Mouse (Mus musculus) bone marrow, adult 2 months (tissue): ENCODE measurements around the gene Bcl2l15. TPM values are rescaled to one million over a fixed set of nuclear protein-coding genes. Genes with fewer than 3 reads are reported as not detected.
"Not testable (repeated sequence)": the region's sequence is repeated elsewhere in the genome, so short reads cannot be mapped to it uniquely, and the experiment has no call there.

Experiments used
- H3K27ac ChIP-seq: fragments of 200-500 bp; 2 replicates; pipeline ENCODE4 v1.5.1; 2012; ENCODE audit warnings: low read depth, mild to moderate bottlenecking, control low read depth, inconsistent platforms, low read length; ENCODE audit not compliant: control insufficient read depth, poor library complexity, insufficient read depth
- H3K4me1 ChIP-seq: fragments of 200-500 bp; 2 replicates; pipeline ENCODE4 v1.6.1; 2011; ENCODE audit warnings: low read length; ENCODE audit not compliant: control insufficient read depth, insufficient read depth
- H3K4me3 ChIP-seq: fragments of 200-500 bp; replicated peaks from 2 replicates; pipeline ENCODE3; 2011; ENCODE audit warnings: mild to moderate bottlenecking, low read depth, low read length, control low read depth; ENCODE audit not compliant: control insufficient read depth
- CTCF ChIP-seq: fragments of 200-500 bp; IDR thresholded peaks from 2 replicates; pipeline ENCODE4 v1.5.1; 2011; ENCODE audit warnings: low read length, control low read depth; ENCODE audit not compliant: control insufficient read depth, insufficient read depth
- POLR2A ChIP-seq: fragments of 200-500 bp; IDR thresholded peaks from 2 replicates; pipeline ENCODE4 v1.6.1; 2011; ENCODE audit warnings: low read depth, mild to moderate bottlenecking, control low read depth, low read length, borderline replicate concordance; ENCODE audit not compliant: control insufficient read depth
- WGBS: fragments of 180-500 bp; shearing (Covaris S2); methylation state at CpG from one replicate; pipeline ENCODE4 v1.1.7; 2018; 5-methylcytosine and 5-hydroxymethylcytosine counted together
- polyA plus RNA-seq: library from polyadenylated mRNA; stranded (reverse); fragments of >200 nt; gene quantifications from 2 replicates; pipeline ENCODE4 v1.2.4, GENCODE M21; 2011; ENCODE audit warnings: low replicate concordance; ENCODE audit not compliant: missing spikeins, insufficient read depth, insufficient read length

Bcl2l15 gene
- polyA plus RNA-seq = 6.5 and 11.2 TPM in 2 replicates

DNA sequence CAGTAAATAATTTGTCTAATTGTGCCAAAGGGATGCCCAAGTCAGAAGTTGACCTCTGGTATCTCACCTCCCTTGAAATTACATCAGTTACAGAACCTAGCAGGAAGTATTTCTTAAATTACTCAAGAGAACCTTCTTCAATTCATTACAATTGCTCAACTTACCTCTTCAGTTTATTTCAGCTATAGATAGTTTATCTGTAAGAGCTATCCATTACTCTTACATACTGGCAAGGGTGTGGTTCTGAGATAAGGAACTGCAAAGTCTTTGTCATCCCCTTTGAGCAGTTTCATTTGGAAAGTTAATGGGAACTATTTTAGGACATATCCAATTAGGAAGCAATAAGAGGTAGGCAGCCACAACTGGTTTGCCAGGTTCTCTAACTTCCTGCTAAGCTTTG, at the start of gene Bcl2l15:
Bcl2l15 (plus strand) TSS at position 176 of the 400 bp plus-strand sequence.
- Histone ChIP-seq H3K4me3 (no peak within 1 kb of the TSS), H3K4me1 (peaks cover 6% of the 10 kb centered on the region), H3K27ac (no peak within 1 kb of the TSS)
- no peak for TF ChIP-seq POLR2A
- no peak for TF ChIP-seq CTCF

DNA sequence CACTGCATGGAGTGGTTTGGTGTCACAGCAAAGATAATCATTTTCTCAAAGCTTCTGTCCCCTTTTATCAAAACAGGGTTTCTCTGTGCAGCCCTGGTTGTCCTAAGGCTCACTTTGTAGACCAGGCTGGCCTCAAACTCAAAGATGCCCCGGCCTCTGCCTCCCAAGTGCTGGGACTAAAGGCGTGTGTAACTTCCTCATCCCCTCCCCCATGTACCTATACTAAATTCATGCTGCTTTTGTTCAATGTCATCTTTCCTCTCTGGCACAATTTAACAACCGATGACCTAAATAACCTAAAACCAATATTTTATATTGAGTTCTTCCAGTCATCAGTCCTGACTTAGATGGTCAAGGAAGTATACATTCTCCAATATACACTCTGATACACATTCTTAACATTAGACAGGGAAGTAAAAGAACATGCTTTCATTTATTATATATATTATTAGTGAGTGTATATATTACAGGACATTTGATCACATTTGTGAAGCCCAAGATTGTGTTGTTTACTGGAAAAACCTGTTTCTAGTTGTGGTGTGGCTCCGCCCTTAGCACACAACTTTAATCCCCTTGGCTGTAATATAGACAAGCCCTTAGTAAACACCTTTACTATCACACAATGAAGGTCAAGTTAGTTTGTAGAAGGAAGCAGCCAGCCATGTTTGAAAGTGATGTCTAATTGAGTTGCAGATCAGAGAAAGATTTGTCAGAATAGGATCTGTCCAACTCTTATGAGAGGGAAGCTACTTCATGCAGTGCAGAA, 49.4 kb upstream of the Bcl2l15 start:
- peak overlapping the region; percentile 19; the same call in 1 of the 2 replicates for H3K27ac ChIP-seq
- no peak overlapping the region for H3K4me3 ChIP-seq
- 28% methylated on average over 4 of the region's 4 CpGs for WGBS
- TF ChIP-seq CTCF = no peak
- TF ChIP-seq POLR2A = no peak
- H3K4me1 ChIP-seq = peaks cover 10% of the 10 kb centered on the region

DNA sequence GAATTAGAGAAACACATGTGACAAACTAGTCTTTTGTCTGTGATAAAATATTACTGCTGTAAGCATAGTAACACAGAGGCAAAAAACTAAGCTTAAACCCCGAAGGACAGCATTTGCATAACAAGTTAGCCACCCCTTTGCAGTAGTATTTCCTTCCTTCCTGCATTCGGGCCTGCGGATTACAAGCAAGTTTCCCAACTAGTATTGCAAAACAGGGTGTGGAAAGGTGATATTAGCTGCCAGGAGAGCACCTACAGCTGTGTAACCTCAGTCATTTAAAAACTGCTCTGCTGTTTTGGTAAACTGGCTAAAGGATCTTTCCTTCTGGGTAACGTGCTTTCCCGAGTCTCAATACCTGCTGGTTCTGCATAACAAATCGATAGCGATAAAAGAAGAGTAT, 45.2 kb upstream of the Bcl2l15 start:
- 13% methylated on average over 7 of the region's 7 CpGs for WGBS
- H3K4me1 ChIP-seq = peaks cover 1% of the 10 kb centered on the region
- no peak overlapping the region for H3K4me3 ChIP-seq
- no peak for TF ChIP-seq POLR2A
- no peak for TF ChIP-seq CTCF
- no peak overlapping the region for H3K27ac ChIP-seq

DNA sequence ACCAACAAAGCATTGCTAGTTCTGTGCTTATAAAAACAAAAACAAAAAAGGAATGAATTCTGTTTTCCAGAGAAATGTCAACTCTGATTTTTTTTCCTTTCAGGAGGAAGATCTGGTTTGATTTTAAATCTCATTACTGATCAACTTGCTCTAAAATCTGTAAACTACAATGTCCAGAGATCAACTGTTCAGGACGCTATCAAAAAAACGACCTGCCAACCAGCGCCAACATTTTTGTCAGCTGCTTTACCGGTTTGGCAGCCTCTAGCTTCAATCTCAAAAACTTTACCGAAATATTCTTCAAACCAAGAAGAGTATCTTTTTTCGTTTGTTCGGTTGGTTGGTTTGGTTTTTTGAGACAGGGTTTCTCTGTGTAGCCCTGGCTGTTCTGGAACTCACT, 43.3 kb upstream of the Bcl2l15 start:
- no peak for TF ChIP-seq POLR2A
- TF ChIP-seq CTCF = no peak
- Histone ChIP-seq H3K27ac (peak overlapping the region; percentile 2; the same call in 1 of the 2 replicates), H3K4me1 (peaks cover 5% of the 10 kb centered on the region; the same call in 1 of the 2 replicates), H3K4me3 (peak overlapping the region; percentile 50)
- 45% methylated on average over 7 of the region's 7 CpGs for WGBS

DNA sequence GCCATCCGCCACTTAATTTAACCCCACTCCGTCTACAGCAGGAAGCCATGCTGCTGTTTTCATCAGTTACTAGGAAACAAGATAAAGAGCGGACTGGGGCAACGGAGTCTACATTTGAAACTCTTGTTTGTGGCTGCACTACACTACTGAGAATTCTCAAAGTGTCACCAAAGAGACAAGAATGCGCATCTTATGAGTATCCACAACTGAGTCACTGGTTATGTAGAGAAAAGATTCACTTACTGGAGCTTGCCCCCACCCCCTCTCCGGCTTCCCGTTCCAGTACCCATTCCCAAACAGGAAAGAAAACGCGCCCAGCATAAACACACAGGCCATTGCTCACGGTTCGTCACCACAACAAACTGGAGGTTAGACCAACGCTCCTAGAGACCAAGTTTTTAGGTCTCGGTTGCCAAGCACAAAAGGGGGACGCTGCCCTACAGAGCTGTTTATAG, 42.5 kb upstream of the Bcl2l15 start:
- WGBS = under 1% methylated on average over 14 of the region's 14 CpGs

DNA sequence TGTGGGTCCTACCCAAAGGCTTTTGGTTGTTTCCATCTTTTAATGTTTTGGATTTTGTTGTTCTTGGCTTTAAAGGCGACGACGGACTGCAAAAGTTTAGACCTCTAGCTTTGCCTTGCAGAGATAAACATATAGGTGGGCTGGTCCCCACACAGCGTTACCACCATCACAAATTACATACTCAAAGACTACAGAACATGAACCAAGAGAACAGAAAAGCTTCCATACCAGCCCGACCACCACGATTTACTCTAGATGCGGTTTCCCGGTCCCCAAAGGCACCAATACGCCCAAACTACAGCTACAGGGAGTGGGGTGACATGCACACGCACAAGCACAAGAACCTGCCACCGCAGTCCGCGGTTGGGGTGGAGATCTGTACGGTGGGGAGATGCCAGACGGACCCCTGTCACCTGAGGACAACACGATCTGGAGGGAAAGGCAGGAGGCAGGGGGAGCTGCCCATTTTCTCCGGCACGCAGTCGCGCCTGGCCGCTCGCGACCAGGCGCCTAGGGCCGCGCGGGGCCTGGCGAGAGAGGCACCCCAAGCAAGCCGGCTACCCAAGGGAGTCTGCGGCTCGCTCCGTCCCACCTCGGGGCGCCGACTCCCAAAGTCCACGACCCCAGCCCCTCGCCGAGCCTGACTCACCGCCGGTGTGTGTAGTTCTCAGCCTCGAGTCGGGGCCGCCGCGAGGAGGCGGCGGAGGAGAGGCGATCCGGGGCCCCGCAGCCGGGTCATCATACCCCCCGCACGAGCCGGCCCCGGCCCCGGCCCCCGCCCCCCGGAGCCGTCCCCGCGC, 41.9 kb upstream of the Bcl2l15 start:
- Histone ChIP-seq H3K4me1 (peaks cover 7% of the 10 kb centered on the region; the same call in 1 of the 2 replicates), H3K4me3 (peak overlapping the region; percentile 100), H3K27ac (peak overlapping the region; percentile 98)
- no peak; the same call in 1 of the 2 replicates for TF ChIP-seq POLR2A
- TF ChIP-seq CTCF = no peak
- under 1% methylated on average over 59 of the region's 61 CpGs for WGBS

More for the DNA sequence above, 42.5 kb upstream of the Bcl2l15 start:
- peak overlapping the region; percentile 98 for H3K27ac ChIP-seq
- TF ChIP-seq CTCF = no peak
- no peak for TF ChIP-seq POLR2A
- peaks cover 7% of the 10 kb centered on the region; the same call in 1 of the 2 replicates for H3K4me1 ChIP-seq
- peak overlapping the region; percentile 100 for H3K4me3 ChIP-seq

DNA sequence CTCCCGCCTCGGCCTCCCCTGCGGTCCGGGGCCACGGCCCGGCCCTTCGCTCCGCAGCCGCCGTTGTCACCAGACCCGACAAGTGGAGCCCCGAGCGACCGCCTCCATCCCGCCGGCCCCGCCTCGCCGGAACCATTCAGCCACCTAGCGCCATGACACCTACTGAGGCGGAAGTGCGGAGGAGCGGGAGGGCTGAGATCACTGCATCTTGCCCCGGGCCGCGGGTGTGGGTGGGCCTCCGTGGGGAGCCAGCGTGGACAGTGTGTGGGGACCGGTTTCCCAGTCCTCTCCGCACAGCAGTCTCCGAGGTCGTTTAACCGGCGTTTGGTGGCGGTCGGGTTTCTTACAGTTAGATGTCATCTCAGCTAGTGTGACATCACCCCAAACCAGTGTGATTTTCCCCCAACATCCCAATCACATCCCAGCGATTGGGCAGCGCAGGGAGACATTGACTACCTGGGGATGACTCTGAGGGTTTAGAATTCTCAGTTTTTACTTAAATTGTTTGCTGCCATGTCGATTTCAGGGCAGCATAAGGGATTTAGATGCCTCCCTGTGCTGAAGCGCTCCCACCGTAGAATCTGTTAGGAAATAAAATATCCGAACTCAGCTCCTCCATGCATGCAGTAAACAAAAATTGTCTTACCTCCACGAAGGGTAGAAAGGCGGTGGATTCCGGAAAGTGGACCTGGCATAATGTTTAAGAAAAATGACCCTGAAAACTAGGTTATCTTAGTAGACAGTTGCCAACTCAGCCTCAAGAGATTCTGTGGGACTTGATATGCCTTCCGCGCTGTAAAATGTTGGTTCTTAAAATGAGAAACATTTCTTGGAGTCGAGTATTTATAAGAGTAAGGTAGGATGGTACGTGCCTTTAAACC, 40.9 kb upstream of the Bcl2l15 start, which contains the start of gene Hipk1:
Hipk1 (minus strand) TSS at position 334 of the 881 bp plus-strand sequence.
- H3K27ac ChIP-seq = peak within 1 kb of the TSS; percentile 98
- peak within 1 kb of the TSS; percentile 100 for H3K4me3 ChIP-seq
- TF ChIP-seq CTCF = no peak
- peak; percentile 96 for TF ChIP-seq POLR2A
- H3K4me1 ChIP-seq = peaks cover 6% of the 10 kb centered on the region; the same call in 1 of the 2 replicates
- 10% methylated on average over 49 of the region's 49 CpGs for WGBS

DNA sequence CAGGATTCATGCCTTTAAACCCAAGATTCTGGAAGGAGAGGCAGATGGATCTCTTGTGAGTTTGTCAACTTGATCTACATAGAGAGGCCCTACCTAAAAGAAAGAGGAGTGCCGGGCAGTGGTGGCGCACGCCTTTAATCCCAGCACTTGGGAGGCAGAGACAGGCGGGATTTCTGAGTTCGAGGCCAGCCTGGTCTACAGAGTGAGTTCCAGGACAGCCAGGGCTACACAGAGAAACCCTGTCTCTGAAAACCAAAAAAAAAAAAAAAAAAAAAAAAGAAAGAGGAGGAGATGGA, 40.3 kb upstream of the Bcl2l15 start:
- not testable (repeated sequence) for H3K4me3 ChIP-seq, H3K4me1 ChIP-seq
- H3K27ac ChIP-seq = peak overlapping the region; percentile 30; the same call in 1 of the 2 replicates
- 78% methylated on average over 5 of the region's 5 CpGs for WGBS
